Mouse (Mus musculus) forebrain, embryonic 16.5 days (tissue): Measurements from ENCODE around the gene Rtbdn. TPM values are rescaled to one million over a fixed set of nuclear protein-coding genes. Genes with fewer than 3 reads are reported as not detected.

Experiments used
- ATAC-seq: fragments of 200-750 bp; cut with Nextera tagmentation; 2 replicates; pipeline ENCODE4 v1.8.0; 2017; ENCODE audit warnings: mild to moderate bottlenecking, moderate library complexity
- H3K27ac ChIP-seq: fragments of 300-500 bp; sonication (generic); 2 replicates; pipeline ENCODE4 v1.5.1; 2014; ENCODE audit warnings: low read length, control low read depth
- H3K27me3 ChIP-seq: fragments of 300-500 bp; sonication (generic); replicated peaks from 2 replicates; pipeline ENCODE4 v1.6.1; 2014; ENCODE audit warnings: low read length; ENCODE audit not compliant: control insufficient read depth, insufficient read depth
- H3K36me3 ChIP-seq: fragments of 300-500 bp; sonication (generic); 2 replicates; pipeline ENCODE4 v1.6.1; 2014; ENCODE audit not compliant: control insufficient read depth, insufficient read depth
- H3K4me1 ChIP-seq: fragments of 300-500 bp; sonication (generic); replicated peaks from 2 replicates; pipeline ENCODE4 v1.6.1; 2014; ENCODE audit warnings: low read length; ENCODE audit not compliant: control insufficient read depth, insufficient read depth
- H3K4me2 ChIP-seq: fragments of 300-500 bp; sonication (generic); 2 replicates; pipeline ENCODE4 v1.6.1; 2014; ENCODE audit warnings: mild to moderate bottlenecking, low read length, control low read depth
- H3K4me3 ChIP-seq: fragments of 300-500 bp; sonication (generic); replicated peaks from 2 replicates; pipeline ENCODE4 v1.5.1; 2014; ENCODE audit warnings: mild to moderate bottlenecking, low read length, control low read depth
- H3K9ac ChIP-seq: fragments of 300-500 bp; sonication (generic); replicated peaks from 2 replicates; pipeline ENCODE4 v1.6.1; 2014; ENCODE audit warnings: low read depth, low read length, control low read depth
- H3K9me3 ChIP-seq: fragments of 300-500 bp; sonication (generic); 2 replicates; pipeline ENCODE4 v1.6.1; 2016; ENCODE audit warnings: low read length; ENCODE audit not compliant: control insufficient read depth
- WGBS: fragments of 180-500 bp; shearing (Covaris S2); extraction: QIAGEN DNeasy Blood & Tissue Kit; methylation state at CpG from one replicate; pipeline ENCODE4 v1.1.7; 2014; 5-methylcytosine and 5-hydroxymethylcytosine counted together
- polyA plus RNA-seq: library from polyadenylated mRNA; unstranded; fragments of >200 nt; fragmentation: Nextera tagmentation; extraction: Ambion mirVana; gene quantifications from 2 replicates; pipeline ENCODE4 v1.2.1, GENCODE M21; 2015

Rtbdn gene
- polyA plus RNA-seq, 1 experiment from 2014 or later = 2.4 TPM

- H3K4me1 ChIP-seq = peaks cover 68% of the 10 kb centered on the region
- no peak overlapping the region for H3K4me3 ChIP-seq
- peaks cover 8% of the 10 kb centered on the region for H3K36me3 ChIP-seq
- no peaks in the 10 kb centered on the region for H3K9me3 ChIP-seq
- H3K27ac ChIP-seq = no peak overlapping the region
- peak overlapping the region; percentile 91; the same call in 1 of the 2 replicates for H3K4me2 ChIP-seq
- peaks cover 18% of the 10 kb centered on the region for H3K27me3 ChIP-seq
- no peak for ATAC-seq
- no peak overlapping the region for H3K9ac ChIP-seq
- 31% methylated on average over 7 of the region's 7 CpGs for WGBS
These were observed 28.6 kb downstream of the Rtbdn start for GRCm38 (mm10) chr8:84975434-84975833.

GRCm38 (mm10) chr8:84976031-84976762 is 29.4 kb downstream of the Rtbdn start:
- Histone ChIP-seq H3K27ac (0 out of 2 replicates have a peak overlapping the region, but pooled peaks have one; percentile 2), H3K9ac (peak overlapping the region; percentile 50), H3K4me2 (peak overlapping the region; percentile 91), H3K36me3 (peaks cover 8% of the 10 kb centered on the region), H3K27me3 (peaks cover 20% of the 10 kb centered on the region), H3K4me3 (peak overlapping the region; percentile 57), H3K4me1 (peaks cover 67% of the 10 kb centered on the region), H3K9me3 (no peaks in the 10 kb centered on the region)
- WGBS = 1% methylated on average over 56 of the region's 61 CpGs
- peak; percentile 84 for ATAC-seq

GRCm38 (mm10) chr8:84976763-84977434 is 30.1 kb downstream of the Rtbdn start:
- peaks cover 4% of the 10 kb centered on the region for H3K36me3 ChIP-seq
- peaks cover 62% of the 10 kb centered on the region for H3K4me1 ChIP-seq
- peak overlapping the region; percentile 57 for H3K4me3 ChIP-seq
- H3K27ac ChIP-seq = no peak overlapping the region
- no peaks in the 10 kb centered on the region for H3K9me3 ChIP-seq
- H3K4me2 ChIP-seq = peak overlapping the region; percentile 91
- H3K9ac ChIP-seq = peak overlapping the region; percentile 67
- no peak for ATAC-seq
- WGBS = 4% methylated on average over 25 of the region's 25 CpGs
- peaks cover 20% of the 10 kb centered on the region for H3K27me3 ChIP-seq

GRCm38 (mm10) chr8:84977435-84978247 is 30.9 kb downstream of the Rtbdn start:
- Histone ChIP-seq H3K27me3 (peaks cover 20% of the 10 kb centered on the region), H3K27ac (no peak overlapping the region; the same call in 1 of the 2 replicates)

GRCm38 (mm10) chr8:84978248-84978940 is 31.6 kb downstream of the Rtbdn start, which contains the start of gene Junb:
Junb (minus strand) TSS chr8:84978718.
- Histone ChIP-seq H3K27me3 (peaks cover 20% of the 10 kb centered on the region), H3K27ac (peak within 1 kb of the TSS; percentile 12), H3K4me3 (peak within 1 kb of the TSS; percentile 57), H3K4me1 (peaks cover 61% of the 10 kb centered on the region), H3K9ac (peak within 1 kb of the TSS; percentile 67), H3K4me2 (peak within 1 kb of the TSS; percentile 91), H3K36me3 (peaks cover 4% of the 10 kb centered on the region; the same call in 1 of the 2 replicates), H3K9me3 (no peaks in the 10 kb centered on the region)
- under 1% methylated on average over 63 of the region's 63 CpGs for WGBS
- ATAC-seq = peak; percentile 51

More at GRCm38 (mm10) chr8:84977435-84978247, 30.9 kb downstream of the Rtbdn start:
- H3K4me1 ChIP-seq = peaks cover 61% of the 10 kb centered on the region
- no peaks in the 10 kb centered on the region for H3K9me3 ChIP-seq
- 1% methylated on average over 70 of the region's 70 CpGs for WGBS
- peaks cover 4% of the 10 kb centered on the region; the same call in 1 of the 2 replicates for H3K36me3 ChIP-seq
- H3K9ac ChIP-seq = peak overlapping the region; percentile 67
- peak overlapping the region; percentile 91 for H3K4me2 ChIP-seq
- H3K4me3 ChIP-seq = peak overlapping the region; percentile 57
- ATAC-seq = no peak

GRCm38 (mm10) chr8:84979599-84980421 is 33.0 kb downstream of the Rtbdn start:
- 3% methylated on average over 42 of the region's 42 CpGs for WGBS
- ATAC-seq = peak; percentile 45
- H3K27me3 ChIP-seq = peaks cover 20% of the 10 kb centered on the region

GRCm38 (mm10) chr8:84980622-84981358 is 34.0 kb downstream of the Rtbdn start:
- Histone ChIP-seq H3K4me1 (peaks cover 65% of the 10 kb centered on the region), H3K27ac (no peak overlapping the region), H3K36me3 (no peaks in the 10 kb centered on the region), H3K9ac (no peak overlapping the region; the same call in 1 of the 2 replicates), H3K9me3 (no peaks in the 10 kb centered on the region), H3K27me3 (peaks cover 20% of the 10 kb centered on the region), H3K4me3 (no peak overlapping the region; the same call in 1 of the 2 replicates), H3K4me2 (no peak overlapping the region; the same call in 1 of the 2 replicates)
- no peak for ATAC-seq
- 34% methylated on average over 11 of the region's 11 CpGs for WGBS

More at GRCm38 (mm10) chr8:84979599-84980421, 33.0 kb downstream of the Rtbdn start:
- H3K4me3 ChIP-seq = peak overlapping the region; percentile 40
- no peaks in the 10 kb centered on the region for H3K9me3 ChIP-seq
- H3K4me1 ChIP-seq = peaks cover 64% of the 10 kb centered on the region
- peak overlapping the region; percentile 57 for H3K4me2 ChIP-seq
- H3K27ac ChIP-seq = peak overlapping the region; percentile 46
- peaks cover 4% of the 10 kb centered on the region; the same call in 1 of the 2 replicates for H3K36me3 ChIP-seq
- H3K9ac ChIP-seq = peak overlapping the region; percentile 51
